Mouse (Mus musculus) neural tube, embryonic 14.5 days (tissue): ENCODE measurements around the gene Mpzl3. TPM values are rescaled to one million over a fixed set of nuclear protein-coding genes. Genes with fewer than 3 reads are reported as not detected.

Source experiments
- ATAC-seq: fragments of 200-750 bp; cut with Nextera tagmentation; 2 replicates; pipeline ENCODE4 v1.8.0; 2017; ENCODE audit warnings: low read depth, mild to moderate bottlenecking, moderate TSS enrichment, moderate library complexity
- H3K27ac ChIP-seq: fragments of 300-500 bp; sonication (generic); 2 replicates; pipeline ENCODE4 v1.5.1; 2014; ENCODE audit warnings: low read depth, mild to moderate bottlenecking, control low read depth, low read length, moderate library complexity, mixed read lengths
- H3K27me3 ChIP-seq: fragments of 300-500 bp; sonication (generic); 2 replicates; pipeline ENCODE4 v1.6.1; 2014; ENCODE audit warnings: low read length; ENCODE audit not compliant: control insufficient read depth, insufficient read depth
- H3K36me3 ChIP-seq: fragments of 300-500 bp; sonication (generic); 2 replicates; pipeline ENCODE4 v1.6.1; 2014; ENCODE audit warnings: low read length, mixed read lengths; ENCODE audit not compliant: control insufficient read depth, insufficient read depth
- H3K4me1 ChIP-seq: fragments of 300-500 bp; sonication (generic); 2 replicates; pipeline ENCODE4 v1.6.1; 2014; ENCODE audit warnings: low read length; ENCODE audit not compliant: control insufficient read depth, insufficient read depth
- H3K4me2 ChIP-seq: fragments of 300-500 bp; sonication (generic); 2 replicates; pipeline ENCODE4 v1.6.1; 2014; ENCODE audit warnings: mild to moderate bottlenecking, low read depth, low read length, control low read depth
- H3K4me3 ChIP-seq: fragments of 300-500 bp; sonication (generic); 2 replicates; pipeline ENCODE4 v1.5.1; 2014; ENCODE audit warnings: low read depth, low read length, control low read depth, mixed read lengths
- H3K9ac ChIP-seq: fragments of 300-500 bp; sonication (generic); replicated peaks from 2 replicates; pipeline ENCODE4 v1.6.1; 2014; ENCODE audit warnings: low read depth, mild to moderate bottlenecking, control low read depth, low read length, mixed read lengths
- H3K9me3 ChIP-seq: fragments of 300-500 bp; sonication (generic); 2 replicates; pipeline ENCODE4 v1.6.1; 2016; ENCODE audit warnings: low read length; ENCODE audit not compliant: control insufficient read depth
- WGBS: fragments of 180-500 bp; shearing (Covaris S2); extraction: QIAGEN DNeasy Blood & Tissue Kit; methylation state at CpG from one replicate; pipeline ENCODE4 v1.1.7; 2014; 5-methylcytosine and 5-hydroxymethylcytosine counted together
- polyA plus RNA-seq: library from polyadenylated mRNA; unstranded; fragments of >200 nt; fragmentation: Nextera tagmentation; extraction: Ambion mirVana; gene quantifications from 2 replicates; pipeline ENCODE4 v1.2.1, GENCODE M21; 2014

Mpzl3 gene
- polyA plus RNA-seq, 1 experiment from 2014 or later = 1.0 TPM

DNA sequence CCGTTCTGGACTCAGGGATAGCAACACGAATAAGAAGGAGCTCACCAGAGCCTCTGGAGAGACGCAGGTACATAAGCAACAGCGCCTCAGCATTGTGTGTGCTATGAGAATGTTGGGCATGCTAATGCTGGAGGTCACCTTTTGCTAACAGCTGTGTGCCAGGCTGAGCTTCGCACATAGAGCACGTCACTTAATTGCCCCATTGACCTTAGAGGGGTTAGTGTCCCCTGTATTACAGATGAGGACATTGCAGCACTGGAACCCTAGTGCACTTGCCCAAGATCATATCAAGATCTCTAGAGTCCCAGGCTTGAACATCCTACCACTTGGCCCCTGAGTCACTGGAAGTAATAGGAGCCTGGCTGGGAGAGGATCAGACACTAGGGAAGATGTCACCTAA lies 65.6 kb downstream of the Mpzl3 start:
- no peak overlapping the region for H3K4me3 ChIP-seq
- WGBS = 86% methylated on average over 6 of the region's 6 CpGs
- peaks cover 19% of the 10 kb centered on the region for H3K4me1 ChIP-seq
- no peak overlapping the region for H3K4me2 ChIP-seq
- H3K9me3 ChIP-seq = no peaks in the 10 kb centered on the region
- H3K36me3 ChIP-seq = peaks cover 7% of the 10 kb centered on the region
- no peaks in the 10 kb centered on the region for H3K27me3 ChIP-seq
- H3K9ac ChIP-seq = no peak overlapping the region
- no peak for ATAC-seq
- H3K27ac ChIP-seq = no peak overlapping the region

GRCm38 (mm10) chr9:45121001-45121400 lies 66.0 kb downstream of the Mpzl3 start:
- H3K4me2 ChIP-seq = no peak overlapping the region
- no peak overlapping the region for H3K9ac ChIP-seq
- peaks cover 17% of the 10 kb centered on the region for H3K4me1 ChIP-seq
- WGBS = 52% methylated on average over 6 of the region's 6 CpGs
- H3K4me3 ChIP-seq = no peak overlapping the region
- no peak for ATAC-seq
- H3K27me3 ChIP-seq = no peaks in the 10 kb centered on the region
- no peaks in the 10 kb centered on the region for H3K9me3 ChIP-seq
- no peak overlapping the region for H3K27ac ChIP-seq
- H3K36me3 ChIP-seq = peaks cover 8% of the 10 kb centered on the region

GRCm38 (mm10) chr9:45121769-45122168 lies 66.8 kb downstream of the Mpzl3 start:
- no peak overlapping the region for H3K4me3 ChIP-seq
- peaks cover 8% of the 10 kb centered on the region for H3K36me3 ChIP-seq
- peak overlapping the region; percentile 37; the same call in 1 of the 2 replicates for H3K9ac ChIP-seq
- peaks cover 17% of the 10 kb centered on the region for H3K4me1 ChIP-seq
- peak overlapping the region; percentile 46 for H3K4me2 ChIP-seq
- H3K27me3 ChIP-seq = no peaks in the 10 kb centered on the region
- no peak overlapping the region for H3K27ac ChIP-seq
- peak; percentile 60; the same call in 1 of the 2 replicates for ATAC-seq
- WGBS = 4% methylated on average over 10 of the region's 10 CpGs
- no peaks in the 10 kb centered on the region for H3K9me3 ChIP-seq

- no peak overlapping the region for H3K27ac ChIP-seq
- 37% methylated on average over 9 of the region's 9 CpGs for WGBS
These were observed 67.3 kb downstream of the Mpzl3 start for GRCm38 (mm10) chr9:45122209-45122761.

DNA sequence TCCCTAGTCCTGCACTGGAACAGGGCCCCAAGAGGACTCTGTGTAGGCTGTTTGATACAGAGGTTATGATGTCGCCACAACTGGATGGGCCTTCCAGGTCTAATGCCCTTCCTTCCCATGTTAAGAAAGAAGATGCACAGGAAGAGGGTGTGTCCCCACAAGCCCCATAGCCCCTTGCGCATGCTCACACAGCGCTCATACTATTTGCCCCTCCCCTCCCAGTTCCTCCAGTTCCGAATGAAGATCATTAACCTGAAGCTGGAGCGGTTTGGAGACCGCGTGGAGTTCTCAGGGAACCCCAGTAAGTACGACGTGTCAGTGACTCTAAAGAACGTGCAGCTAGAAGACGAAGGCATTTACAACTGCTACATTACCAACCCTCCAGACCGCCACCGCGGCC lies 70.2 kb downstream of the Mpzl3 start:
- Histone ChIP-seq H3K27ac (no peak overlapping the region), H3K4me1 (peaks cover 9% of the 10 kb centered on the region), H3K4me3 (no peak overlapping the region), H3K9me3 (no peaks in the 10 kb centered on the region), H3K9ac (no peak overlapping the region), H3K36me3 (peaks cover 8% of the 10 kb centered on the region), H3K4me2 (no peak overlapping the region), H3K27me3 (0 out of 2 replicates have a peak, but pooled peaks cover 2% of the 10 kb centered on the region)
- WGBS = 91% methylated on average over 14 of the region's 14 CpGs
- no peak for ATAC-seq

More at GRCm38 (mm10) chr9:45122209-45122761, 67.3 kb downstream of the Mpzl3 start:
- H3K4me2 ChIP-seq = peak overlapping the region; percentile 46
- H3K4me1 ChIP-seq = peaks cover 17% of the 10 kb centered on the region
- peak; percentile 38; the same call in 1 of the 2 replicates for ATAC-seq
- peak overlapping the region; percentile 37; the same call in 1 of the 2 replicates for H3K9ac ChIP-seq
- no peaks in the 10 kb centered on the region for H3K27me3 ChIP-seq
- H3K4me3 ChIP-seq = no peak overlapping the region
- no peaks in the 10 kb centered on the region for H3K9me3 ChIP-seq
- peaks cover 8% of the 10 kb centered on the region for H3K36me3 ChIP-seq

DNA sequence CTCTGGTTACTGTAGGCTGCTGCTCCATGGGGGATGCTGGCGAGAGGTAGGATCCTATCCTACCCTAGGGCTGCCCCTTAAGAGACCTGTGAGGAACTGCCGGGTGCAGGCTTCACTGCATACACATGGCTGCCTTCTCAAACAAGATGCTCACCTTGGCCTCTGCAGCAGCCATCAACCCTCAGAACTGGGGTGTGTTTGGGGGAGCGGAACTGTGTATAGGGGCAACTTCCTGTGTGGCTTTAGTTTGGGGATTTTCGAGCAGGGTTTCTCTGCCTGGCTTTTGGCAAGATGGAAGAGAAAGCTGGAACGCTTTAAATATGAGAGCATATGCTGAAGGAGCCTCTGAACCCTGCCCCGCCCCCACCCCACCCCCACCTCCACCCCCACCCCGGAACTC lies 72.0 kb downstream of the Mpzl3 start:
- peaks cover 8% of the 10 kb centered on the region for H3K36me3 ChIP-seq
- ATAC-seq = no peak
- no peak overlapping the region for H3K9ac ChIP-seq
- 0 out of 2 replicates have a peak, but pooled peaks cover 2% of the 10 kb centered on the region for H3K27me3 ChIP-seq
- no peak overlapping the region for H3K4me3 ChIP-seq
- H3K27ac ChIP-seq = no peak overlapping the region
- WGBS = 68% methylated on average over 7 of the region's 7 CpGs
- H3K9me3 ChIP-seq = no peaks in the 10 kb centered on the region
- peaks cover 7% of the 10 kb centered on the region for H3K4me1 ChIP-seq
- no peak overlapping the region for H3K4me2 ChIP-seq

Other genes with a start within 250 kb of the Mpzl3 start
- 16.5 and 23.1 TPM in 2 replicates for gene Kmt2a, start 173.9 kb upstream of the Mpzl3 start, polyA plus RNA-seq
- 756 and 860 TPM in 2 replicates for gene Atp5l, start 134.4 kb upstream of the Mpzl3 start, polyA plus RNA-seq
- 48.3 and 52.8 TPM in 2 replicates for gene Ube4a, start 89.6 kb upstream of the Mpzl3 start, polyA plus RNA-seq
- gene Cd3g, start 74.8 kb upstream of the Mpzl3 start, polyA plus RNA-seq = 0.22 TPM in 1 of 2 replicates, not detected in the other
- not detected in 2 replicates for gene Cd3d, start 73.4 kb upstream of the Mpzl3 start, polyA plus RNA-seq
- gene Cd3e, start 45.6 kb upstream of the Mpzl3 start, polyA plus RNA-seq = 0.31 TPM in 1 of 2 replicates, not detected in the other
- gene Mpzl2, start 15.4 kb upstream of the Mpzl3 start, polyA plus RNA-seq = 0.99 TPM in 1 of 2 replicates, not detected in the other
- gene Jaml, start 24.0 kb downstream of the Mpzl3 start, polyA plus RNA-seq = 0.22 TPM in 1 of 2 replicates, not detected in the other
- gene Scn2b, start 62.6 kb downstream of the Mpzl3 start, polyA plus RNA-seq = 9.3 and 11.2 TPM in 2 replicates
- 0.08 and 0.13 TPM in 2 replicates for gene Scn4b, start 83.2 kb downstream of the Mpzl3 start, polyA plus RNA-seq
- not detected in 2 replicates for gene BC049352, start 126.8 kb downstream of the Mpzl3 start, polyA plus RNA-seq
- not detected in 2 replicates for gene Tmprss4, start 148.9 kb downstream of the Mpzl3 start, polyA plus RNA-seq
- 0.56 and 1.4 TPM in 2 replicates for gene Il10ra, start 214.0 kb downstream of the Mpzl3 start, polyA plus RNA-seq